Mouse (Mus musculus): Measurements from ENCODE around the gene Mgll.
A peak's percentile ranks its signal among the peaks of the same experiment; 100 is the strongest.

The Mgll gene

GRCm38 (mm10) chr6:88832663-88833062 is 108.5 kb downstream of the Mgll start:
- DNase-seq, result no peak

- DNase-seq, result no peak
Measured at GRCm38 (mm10) chr6:88833340-88834140, 109.3 kb downstream of the Mgll start.

- no peak for DNase-seq
Measured at GRCm38 (mm10) chr6:88835047-88835446, 110.8 kb downstream of the Mgll start.

GRCm38 (mm10) chr6:88836178-88836819 is 112.1 kb downstream of the Mgll start:
- DNase-seq, result no peak

GRCm38 (mm10) chr6:88837999-88838398 is 113.8 kb downstream of the Mgll start:
- no peak for DNase-seq

- no peak for DNase-seq
Measured at GRCm38 (mm10) chr6:88838613-88839012, 114.4 kb downstream of the Mgll start.

- no peak for DNase-seq
Measured at GRCm38 (mm10) chr6:88839135-88839970, 115.1 kb downstream of the Mgll start.

- DNase-seq, result no peak
Measured at GRCm38 (mm10) chr6:88840211-88840610, 116.0 kb downstream of the Mgll start.

- DNase-seq, result no peak
Measured at GRCm38 (mm10) chr6:88840791-88841513, 116.7 kb downstream of the Mgll start.

GRCm38 (mm10) chr6:88841514-88841780 is 117.2 kb downstream of the Mgll start:
- no peak for DNase-seq

- DNase-seq, result peak; percentile 100
Measured at GRCm38 (mm10) chr6:88841781-88842689, 117.8 kb downstream of the Mgll start, which contains the start of gene Abtb1. Abtb1 (minus strand) TSS chr6:88841984.

GRCm38 (mm10) chr6:88842731-88843151 is 118.5 kb downstream of the Mgll start:
- DNase-seq, result no peak

- DNase-seq, result no peak
Measured at GRCm38 (mm10) chr6:88843241-88843640, 119.0 kb downstream of the Mgll start.

GRCm38 (mm10) chr6:88843781-88844725 is 119.8 kb downstream of the Mgll start:
- no peak for DNase-seq

- no peak for DNase-seq
Measured at GRCm38 (mm10) chr6:88844901-88845565, 120.8 kb downstream of the Mgll start.

- DNase-seq, result no peak
Measured at GRCm38 (mm10) chr6:88847571-88847970, 123.4 kb downstream of the Mgll start.

GRCm38 (mm10) chr6:88849270-88849669 is 125.1 kb downstream of the Mgll start:
- no peak for DNase-seq

- no peak for DNase-seq
Measured at GRCm38 (mm10) chr6:88850034-88850433, 125.8 kb downstream of the Mgll start.

- no peak for DNase-seq
Measured at GRCm38 (mm10) chr6:88854509-88854908, 130.3 kb downstream of the Mgll start.

- peak; percentile 80 for DNase-seq
Measured at GRCm38 (mm10) chr6:88855636-88856035, 131.4 kb downstream of the Mgll start.

Measured in kidney, adult 9 months (tissue).